Mouse (Mus musculus) thymus, adult 18-20 months (tissue): ENCODE results near the gene Tmem56.

Source experiments
- DNase-seq, 2 experiments: peaks; one replicate each; pipeline ENCODE4 v3.0.0; 2022; ENCODE audit warnings: mixed read lengths in 2 of 2

Tmem56 gene

DNA sequence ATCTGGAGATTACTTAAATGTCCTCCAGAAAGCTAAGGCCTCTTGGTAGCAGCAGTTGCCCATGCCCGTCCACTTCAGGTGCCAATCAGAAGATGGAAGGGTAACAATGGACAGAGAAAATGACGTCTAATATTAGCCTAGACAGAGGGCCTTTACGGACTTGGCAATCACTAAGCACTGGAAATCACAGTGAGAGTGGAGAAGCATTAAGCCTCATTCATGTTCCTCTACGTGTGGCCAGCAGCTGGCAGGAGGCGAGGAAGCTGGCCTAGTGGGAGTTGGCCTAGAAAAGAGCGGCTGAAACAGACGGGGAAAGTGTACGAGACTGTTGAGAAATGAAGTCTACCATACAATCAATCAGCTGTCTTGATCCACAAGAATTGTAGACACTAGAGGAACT is 43.8 kb downstream of the Tmem56 start:
- no peak for DNase-seq

DNA sequence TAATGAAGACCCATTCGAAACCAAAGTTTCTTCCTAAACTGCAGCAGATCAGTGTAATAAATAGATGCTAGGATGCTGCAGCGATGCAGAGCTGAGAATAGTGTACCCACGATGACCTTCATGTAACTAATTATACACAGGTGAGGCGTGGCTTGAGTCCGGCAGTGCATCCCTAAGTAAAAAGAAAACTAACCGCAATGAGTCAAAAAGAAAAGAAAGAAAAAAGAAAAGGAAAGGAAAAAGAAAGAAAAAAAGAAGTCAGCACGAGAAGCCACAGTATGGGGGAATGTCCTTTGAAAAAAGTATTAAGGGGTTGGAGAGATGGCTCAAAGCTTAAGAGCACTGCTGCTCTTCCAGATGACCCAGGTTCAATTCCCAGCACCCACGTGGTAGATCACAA is 58.1 kb downstream of the Tmem56 start:
- DNase-seq: no peak

DNA sequence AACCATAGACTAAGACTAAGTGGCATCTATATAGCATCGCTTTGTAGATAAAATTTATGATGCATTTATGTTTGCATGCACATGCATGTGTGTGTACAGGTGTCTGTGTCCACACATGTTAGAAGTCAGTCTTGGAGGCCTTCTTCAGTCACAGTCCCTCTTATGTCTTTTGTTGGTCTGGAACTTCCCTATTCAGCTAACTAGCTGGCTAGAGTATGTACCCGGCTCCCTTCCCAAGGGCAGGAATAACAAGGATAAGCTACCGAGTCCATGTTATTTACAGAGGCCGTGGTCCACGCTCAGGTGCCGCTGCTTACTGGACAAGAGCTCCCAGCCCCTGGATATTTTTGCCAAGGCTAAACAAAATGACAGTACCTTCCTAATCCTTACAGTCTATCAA is 58.7 kb downstream of the Tmem56 start:
- DNase-seq: no peak

DNA sequence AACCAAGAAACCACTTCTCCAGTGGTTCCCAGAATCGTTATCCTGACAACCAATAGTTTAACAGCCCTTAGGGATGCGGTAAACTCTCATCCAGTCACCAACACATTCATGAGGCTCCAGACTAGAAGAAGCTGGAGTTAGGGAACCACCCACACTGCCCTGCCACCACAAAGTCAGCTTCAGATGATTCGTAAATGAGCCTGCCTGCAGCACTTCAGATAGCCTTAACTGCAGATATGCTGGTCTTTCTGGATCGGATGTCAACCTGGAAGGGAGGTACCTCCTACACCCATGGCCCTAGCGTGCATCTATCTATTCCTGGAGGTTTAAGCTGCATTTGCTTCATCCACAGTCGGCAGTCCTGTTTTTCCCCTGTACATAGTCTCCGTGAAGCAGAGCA is 60.9 kb downstream of the Tmem56 start:
- no peak for DNase-seq

DNA sequence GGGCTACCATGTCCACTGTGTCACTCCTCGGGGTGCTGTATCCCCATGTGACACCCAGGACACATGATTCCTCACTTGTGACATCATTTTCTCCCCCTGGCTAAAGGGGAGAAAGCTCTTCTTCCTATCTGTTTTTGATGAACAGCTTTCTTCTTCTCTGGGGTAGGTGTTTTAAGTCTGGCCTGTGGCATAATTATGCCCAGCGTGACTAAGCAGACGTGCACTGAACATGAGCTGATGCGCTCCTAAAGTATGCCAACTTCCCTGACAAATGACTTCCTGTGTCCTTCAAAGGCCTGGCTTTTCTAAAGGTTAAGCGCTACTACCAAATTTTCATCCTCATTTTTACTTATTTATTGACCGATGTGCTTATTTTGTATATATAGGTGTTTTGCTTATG is 65.9 kb downstream of the Tmem56 start:
- no peak for DNase-seq

DNA sequence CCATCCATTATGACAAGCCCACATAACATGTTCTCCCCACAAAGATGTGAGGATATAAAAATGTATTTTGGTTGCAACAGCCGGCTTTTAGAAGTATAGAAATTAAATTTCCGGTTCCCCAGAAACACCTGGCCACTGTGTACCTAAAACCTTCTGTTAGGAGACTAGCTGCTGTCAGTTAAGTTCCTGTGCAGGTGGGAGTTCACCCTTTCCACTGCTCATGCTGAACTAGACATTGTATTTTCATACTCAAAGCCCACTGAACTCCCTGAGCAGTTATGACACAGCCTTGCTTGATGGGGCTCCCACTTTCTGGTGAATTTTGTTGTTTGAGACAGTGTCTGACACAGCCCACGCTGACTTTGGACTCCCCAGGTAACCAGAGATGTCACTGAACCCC is 69.4 kb downstream of the Tmem56 start:
- peak in 1 of 2 experiments; percentile 36 for DNase-seq

DNA sequence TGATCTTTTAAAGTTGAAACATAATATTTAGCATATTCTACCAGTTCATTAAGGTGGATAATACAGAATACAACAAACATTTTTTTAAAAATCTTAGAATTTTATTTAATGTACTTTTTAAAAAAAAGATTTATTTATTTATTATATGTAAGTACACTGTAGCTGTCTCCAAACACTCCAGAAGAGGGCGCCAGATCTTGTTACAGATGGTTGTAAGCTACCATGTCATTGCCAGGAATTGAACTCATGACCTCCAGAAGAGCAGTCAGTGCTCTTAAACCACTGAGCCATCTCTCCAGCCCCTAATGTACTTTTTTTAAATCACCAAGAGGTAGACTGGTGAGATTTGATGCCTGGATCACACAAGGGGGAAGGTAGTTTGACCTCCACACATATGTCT is 70.7 kb downstream of the Tmem56 start:
- no peak for DNase-seq

DNA sequence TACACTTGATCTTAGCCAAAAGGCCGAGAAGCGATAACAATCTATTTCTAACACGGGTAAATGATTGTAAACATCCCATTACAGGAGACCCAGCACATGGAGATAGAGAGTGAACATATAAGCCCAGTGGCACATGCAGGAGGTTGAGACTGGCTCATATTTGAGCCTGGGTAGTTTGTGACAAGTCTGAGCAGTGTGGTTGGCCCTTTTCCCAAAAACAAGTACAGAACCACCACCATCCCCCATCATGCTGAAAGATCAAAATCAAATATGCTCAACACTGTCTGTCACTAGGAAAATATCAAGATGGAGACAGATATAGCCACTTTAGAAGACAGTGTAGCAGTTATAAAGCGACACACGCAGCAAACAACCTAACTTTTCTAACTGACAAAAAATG is 73.9 kb downstream of the Tmem56 start:
- DNase-seq: no peak

DNA sequence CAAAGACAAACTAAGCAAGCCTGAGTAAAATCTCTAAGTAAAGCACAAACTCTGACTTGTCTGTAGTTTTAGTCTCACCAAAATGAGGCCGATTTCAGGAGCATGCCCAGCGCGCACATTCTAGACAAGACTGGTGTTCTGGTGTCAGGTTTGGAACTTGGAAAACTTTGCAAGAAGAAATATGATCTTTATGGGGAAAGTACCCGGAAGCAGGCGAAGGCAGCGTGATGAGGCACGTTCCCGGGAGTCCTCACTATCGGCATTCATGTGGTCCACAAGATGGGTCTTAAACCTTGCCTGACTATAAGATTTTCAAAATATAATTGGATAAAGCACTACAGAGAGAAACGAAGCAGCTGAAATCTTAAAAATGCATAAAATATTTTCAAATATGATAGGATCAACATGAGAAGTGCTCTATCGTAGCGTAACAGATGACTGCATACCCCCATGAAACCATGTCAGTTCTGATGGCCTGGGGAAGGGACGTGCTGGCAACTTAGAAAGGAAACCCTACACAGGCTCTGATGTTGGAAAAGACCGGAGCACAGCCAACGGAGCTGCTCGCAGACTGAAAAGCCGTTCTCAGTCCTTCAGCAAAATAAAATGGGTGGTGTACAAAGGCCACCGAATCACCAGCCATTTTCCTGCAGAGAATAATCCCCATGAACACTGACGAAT is 76.6 kb downstream of the Tmem56 start:
- DNase-seq: no peak

DNA sequence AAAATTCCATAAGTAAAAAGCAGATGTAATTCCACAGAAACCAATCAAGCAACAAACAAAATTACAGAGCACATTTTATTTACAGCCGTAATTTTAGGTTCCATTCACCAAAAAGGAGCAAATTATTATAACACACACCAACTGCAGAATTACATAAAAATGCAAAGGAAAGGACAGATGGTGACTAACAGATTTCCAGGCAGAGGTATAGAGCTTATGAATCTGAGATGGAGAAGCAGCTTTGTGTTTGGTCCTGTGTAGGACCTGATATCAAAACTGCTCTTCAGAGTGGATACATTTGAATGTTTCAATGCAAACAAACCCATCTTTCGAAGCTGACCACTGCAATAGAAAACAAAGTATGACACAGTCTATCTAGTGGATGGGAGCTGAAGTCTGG is 80.3 kb downstream of the Tmem56 start:
- DNase-seq: no peak

DNA sequence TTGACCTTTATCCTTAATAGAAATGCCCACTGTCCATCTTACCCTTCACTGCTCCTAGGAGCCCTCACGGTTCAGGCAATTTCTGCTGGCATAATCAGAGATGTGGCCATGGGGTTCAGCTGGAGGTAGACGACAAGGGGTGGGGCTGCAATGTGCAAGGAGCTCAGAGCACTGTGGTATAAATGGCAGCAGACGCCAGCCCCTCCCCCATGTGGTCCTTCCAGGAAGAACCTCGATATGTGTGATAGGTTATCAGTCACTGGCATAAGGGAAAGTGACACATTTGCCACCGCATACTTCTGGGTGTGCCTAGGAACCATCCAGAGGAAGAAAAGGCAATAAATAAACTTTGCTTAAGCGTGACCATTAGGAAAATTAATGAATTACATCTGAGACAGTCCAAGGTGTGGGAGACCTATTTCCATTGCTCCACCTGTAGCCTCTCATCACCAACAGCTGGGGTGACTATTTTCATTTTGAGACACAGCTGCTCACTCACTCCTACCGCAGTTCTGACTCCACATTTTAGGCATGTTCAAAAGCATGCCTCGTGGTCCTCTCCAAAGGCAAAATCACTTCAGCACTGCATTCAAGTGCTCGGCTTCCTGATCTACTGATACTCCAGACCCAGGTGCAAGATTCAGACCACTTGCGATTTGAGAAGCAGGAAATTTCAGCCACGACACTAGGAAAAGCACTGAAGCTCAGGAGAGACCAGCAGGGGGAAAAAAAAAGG is 81.7 kb downstream of the Tmem56 start:
- no peak for DNase-seq

DNA sequence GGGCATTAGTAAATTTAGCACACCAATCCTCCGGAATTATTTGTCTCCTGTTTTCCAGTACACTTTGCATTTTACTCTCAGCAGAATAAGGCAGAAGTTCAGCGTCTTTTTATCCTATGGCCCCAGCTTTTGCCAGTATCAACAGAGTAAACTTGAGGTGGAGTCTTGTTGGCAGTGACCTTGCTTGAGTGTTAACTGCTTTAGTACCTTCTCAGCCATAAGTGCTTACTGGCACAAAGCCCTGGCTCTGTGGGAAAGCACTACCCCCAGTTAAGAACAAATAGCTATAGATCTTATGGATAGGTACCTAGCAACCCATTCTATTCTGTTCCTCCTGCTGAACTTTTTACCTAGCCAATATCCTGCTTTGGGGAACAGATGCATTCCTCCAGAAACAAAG is 93.7 kb downstream of the Tmem56 start:
- no peak for DNase-seq

DNA sequence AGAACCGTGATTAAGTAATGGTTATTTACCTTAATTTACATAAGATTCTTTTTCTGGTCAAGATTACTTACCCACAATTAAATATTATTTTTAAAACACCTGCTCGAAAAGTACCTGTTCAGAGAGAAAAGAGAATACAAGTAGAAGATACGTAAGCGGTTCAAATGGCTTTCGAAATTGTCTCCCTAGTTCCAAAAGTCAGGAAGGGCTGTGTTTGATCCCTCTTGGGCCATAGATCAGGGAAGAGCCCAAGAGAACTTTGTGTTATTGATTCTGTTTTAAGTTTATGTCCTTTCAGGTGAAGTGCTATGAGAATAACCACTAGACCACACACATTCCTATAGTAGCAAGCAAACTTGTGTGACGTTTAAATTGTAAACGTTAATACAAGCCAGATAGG is 95.4 kb downstream of the Tmem56 start:
- DNase-seq: no peak

DNA sequence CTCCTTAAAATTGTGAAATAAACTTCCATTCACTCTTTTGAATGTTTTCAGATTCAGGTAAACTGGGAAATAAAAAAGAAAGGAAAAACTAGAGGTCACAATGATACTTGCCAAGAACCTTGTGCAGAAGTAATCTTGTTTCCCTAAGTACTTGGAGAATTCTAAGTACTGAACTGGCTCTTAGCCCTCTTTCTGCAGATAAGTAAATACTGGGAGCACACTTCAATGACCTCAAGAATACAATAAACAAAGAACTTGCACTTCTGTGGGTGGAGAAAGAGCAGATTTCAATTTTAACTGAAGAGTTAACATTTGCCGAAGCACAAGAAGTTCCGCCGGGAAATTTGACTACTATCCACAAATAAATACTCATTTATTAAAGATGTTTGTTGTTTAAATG is 96.0 kb downstream of the Tmem56 start:
- DNase-seq: no peak

DNA sequence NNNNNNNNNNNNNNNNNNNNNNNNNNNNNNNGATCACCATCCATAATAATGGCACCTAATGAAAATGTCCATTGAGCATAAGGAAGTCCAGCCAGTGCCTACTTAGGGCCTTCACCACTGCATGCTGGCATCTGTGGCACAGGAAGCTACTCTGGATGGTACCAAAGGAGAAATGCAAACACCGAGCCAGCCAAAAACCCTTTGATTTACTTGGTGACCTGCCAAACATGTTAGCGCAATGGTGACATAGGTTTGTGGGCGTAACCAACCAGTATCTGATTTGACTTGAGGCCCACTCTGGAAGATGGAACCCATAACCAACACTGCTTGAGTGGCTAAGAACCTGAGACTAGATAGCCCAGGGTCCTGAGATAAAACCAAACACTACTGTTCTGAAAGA is 97.7 kb downstream of the Tmem56 start:
- DNase-seq: no peak

DNA sequence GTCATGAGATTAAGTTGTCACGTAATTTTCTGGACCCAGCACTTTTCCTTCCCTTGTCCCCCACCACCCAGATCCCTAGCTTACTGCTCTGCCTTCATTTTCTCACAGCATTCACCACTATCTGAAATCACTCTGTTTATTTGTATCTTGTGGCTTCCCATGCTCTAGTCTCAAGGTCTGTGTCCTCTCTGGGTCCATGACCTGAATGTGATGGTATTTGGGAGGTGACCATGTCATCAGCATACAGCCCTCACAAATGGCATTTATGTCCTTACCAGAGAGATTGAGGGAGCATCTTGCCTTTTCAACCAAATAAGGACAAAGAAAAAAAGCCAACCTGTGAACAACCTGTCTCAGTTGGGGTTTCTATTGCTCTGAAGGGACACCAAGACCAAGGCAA is 106.9 kb downstream of the Tmem56 start:
- DNase-seq: no peak

DNA sequence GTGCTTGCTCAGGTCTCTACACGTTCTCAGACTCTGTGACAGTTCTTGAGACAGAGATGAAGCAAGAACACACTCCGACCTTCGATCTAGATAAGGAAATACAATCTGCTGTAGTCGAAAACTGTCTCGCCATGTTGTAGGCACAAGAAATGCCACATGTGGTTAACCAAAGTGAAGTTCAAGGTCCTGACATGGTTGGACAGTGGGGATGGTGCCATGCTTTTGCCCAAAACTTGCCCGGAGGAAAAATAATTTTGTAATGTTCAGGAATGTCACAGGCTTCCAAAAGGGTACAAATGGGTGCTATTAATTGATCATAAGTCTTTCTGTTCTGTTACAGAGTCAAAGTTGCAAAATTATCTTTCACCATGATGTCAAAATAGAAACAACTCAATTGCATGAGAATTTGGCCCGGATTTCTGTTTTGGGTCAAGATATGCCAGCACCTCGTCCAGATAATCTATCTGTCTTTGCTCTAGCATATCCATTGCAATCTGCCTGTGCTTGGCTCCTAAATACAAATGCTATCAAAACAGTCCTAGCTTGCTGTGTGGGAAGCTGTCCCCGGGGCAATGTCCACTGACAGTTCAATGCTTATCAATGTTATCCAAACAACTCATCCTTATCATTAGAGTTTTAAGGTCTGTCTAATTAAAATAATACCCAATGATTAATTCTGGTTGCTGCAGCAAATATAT is 108.5 kb downstream of the Tmem56 start:
- no peak for DNase-seq

DNA sequence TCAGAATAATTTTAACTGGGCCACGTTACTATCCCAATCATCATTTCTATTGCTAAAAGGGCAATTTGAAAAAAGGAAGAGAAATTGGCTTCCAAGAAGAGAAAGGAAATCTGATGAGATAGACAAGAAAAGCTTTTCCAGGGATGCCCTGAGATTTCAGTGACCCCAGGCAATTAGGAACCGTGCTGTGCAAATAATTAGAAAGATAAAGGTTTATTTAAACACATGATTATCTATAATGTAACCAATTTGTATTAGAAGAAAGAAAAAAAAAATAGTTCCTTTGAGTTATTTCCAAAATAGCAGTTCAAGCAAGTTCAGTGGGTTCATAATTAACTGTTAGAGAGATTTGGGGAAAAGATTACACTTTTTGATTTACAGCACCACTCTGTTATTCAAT is 110.2 kb downstream of the Tmem56 start:
- DNase-seq: no peak

DNA sequence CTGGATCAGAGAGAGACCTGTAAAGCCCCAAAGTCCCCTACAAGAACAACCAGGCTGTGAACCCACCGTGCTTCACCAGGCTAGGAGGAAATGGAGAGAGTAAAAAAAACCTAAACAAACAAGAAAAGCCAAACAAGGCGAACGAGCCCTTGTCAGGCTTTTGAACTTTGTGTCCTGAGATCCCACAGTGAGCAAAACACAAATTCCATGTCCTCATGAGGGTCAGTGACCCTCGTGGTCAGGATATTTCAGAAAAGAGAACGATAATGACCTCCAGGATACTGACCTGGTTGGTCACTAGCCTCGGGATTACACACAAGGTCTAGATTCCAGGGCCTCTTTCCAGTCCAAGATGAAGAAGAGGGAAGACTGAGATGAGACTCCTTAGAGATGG is 111.0 kb downstream of the Tmem56 start:
- no peak for DNase-seq

DNA sequence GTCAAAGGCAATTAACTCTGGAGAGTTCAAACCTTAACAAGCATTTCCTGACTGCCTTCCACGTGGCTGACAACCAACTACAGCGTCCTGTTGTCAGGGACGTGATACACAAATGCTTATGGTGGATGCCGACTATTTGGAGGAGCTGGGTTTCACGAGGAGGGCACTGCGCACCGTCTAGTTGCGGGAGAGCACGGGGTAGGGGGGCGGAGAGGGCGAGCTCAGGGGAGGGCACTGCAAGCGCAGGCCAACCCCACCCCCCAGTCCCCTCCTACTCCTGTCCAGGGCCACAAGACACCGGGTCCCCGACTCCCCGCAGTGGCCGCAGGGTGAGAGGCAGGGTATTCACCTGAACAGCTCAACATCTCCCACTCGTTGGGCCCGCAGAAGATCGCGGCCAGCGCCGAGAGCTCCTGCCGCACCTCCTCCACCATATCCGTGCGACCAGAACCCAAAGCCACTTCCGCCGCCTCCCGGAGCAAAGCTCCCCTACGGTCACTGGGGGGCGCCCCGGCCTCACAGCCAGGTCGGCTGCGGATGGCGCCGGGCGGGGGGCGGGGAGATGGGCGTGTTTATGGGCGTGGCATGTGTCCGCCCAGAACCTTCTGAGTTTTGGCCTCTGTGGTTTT is 111.5 kb downstream of the Tmem56 start, which contains the start of gene Rwdd3:
Gene Rwdd3, minus strand, starts transcription at position 453 of the 629 bp plus-strand sequence.
- peak; percentile 87 for DNase-seq

DNA sequence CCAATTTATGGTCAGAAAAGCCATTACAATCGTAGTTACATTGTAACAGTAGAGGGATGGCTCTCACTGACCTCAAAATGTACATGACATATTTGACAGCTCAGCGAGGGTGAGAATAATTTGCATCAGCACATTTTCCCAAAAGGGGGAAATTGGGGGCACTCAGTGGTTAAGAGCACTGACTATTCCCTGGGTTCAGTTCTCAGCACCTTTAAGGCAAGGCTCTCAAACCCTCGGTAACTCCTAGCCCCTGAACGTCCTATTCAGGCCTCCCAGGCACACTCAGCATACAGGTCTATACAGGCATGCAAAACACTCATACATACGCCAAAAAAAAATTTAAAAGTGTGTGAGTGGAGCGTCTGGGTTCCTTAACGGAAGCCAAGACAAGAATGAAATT is 112.3 kb downstream of the Tmem56 start:
- DNase-seq: no peak

DNA sequence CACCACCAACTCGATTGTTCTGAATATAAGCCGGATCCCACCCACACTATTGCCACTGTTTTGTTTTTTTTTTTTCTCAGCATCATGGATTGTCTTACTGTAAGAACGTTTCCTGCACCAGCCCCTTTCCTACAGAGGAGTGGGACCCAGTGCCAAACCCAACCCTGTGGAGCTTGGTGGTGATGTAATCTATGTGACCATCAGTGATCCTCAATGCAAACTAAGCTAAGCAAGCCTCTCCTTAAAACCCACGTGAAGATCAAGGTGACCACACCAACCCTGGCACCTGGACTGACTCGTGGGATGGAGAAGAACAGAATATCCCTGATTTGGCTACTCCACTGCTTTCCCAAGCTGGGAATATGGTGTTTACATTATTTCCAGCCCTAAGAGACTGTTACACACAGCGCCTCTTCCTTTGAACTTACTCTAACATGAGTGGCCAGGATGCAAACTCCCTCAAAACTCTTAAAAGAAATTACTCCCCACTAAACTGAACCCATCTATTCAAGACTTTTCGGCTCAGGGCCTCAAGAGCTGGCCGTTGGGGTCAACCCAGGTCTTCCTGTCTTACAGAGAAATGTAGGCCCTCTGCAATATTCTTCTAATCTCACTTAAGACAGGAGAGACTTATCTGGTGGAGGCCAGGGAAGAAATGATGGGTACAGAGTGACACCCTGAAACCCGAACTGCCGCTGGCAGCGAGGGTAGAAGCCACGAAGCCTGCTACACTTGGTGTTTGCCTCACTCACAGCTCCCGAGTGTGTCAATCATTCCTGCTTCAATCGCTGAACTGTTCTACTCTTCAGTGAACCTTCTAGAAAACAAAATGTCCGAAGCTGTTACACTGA is 113.6 kb downstream of the Tmem56 start:
- DNase-seq: no peak

DNA sequence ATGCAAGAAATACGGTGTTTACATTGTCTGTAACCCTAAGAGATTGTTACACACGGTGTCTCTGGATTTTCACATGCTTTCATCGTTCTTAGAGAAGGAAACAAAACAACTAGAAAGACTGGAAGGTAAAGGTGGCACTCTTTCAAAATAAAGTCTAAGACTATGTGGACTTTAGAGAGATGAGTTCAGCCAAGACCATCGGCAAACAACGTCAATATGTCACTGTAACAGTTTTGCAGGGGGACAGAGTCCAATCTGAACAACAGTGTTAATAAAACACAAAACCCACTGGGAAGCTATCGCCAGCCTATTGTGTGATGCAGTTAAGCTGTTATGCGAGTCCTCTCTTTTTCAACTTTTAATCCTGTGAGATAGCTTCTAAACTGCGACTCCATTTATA is 114.3 kb downstream of the Tmem56 start:
- DNase-seq: no peak
